Mouse (Mus musculus): ENCODE results near the gene Hspa2. TPM values are rescaled to one million over a fixed set of nuclear protein-coding genes. Genes with fewer than 3 reads are reported as not detected.
A peak's percentile ranks its signal among the peaks of the same experiment; 100 is the strongest.

Gene Hspa2
- total RNA-seq, 4 experiments from 2014 or later = 4.3 to 7.3 (median 4.8) TPM

GRCm38 (mm10) chr12:76377059-76377458 is 26.9 kb upstream of the Hspa2 start:
- DNase-seq (ENCODE audit: low spot score in 2 of 2) = no peak

- DNase-seq (ENCODE audit: low spot score in 2 of 2) = no peak
Observed at GRCm38 (mm10) chr12:76377726-76378125, 26.2 kb upstream of the Hspa2 start.

DNA sequence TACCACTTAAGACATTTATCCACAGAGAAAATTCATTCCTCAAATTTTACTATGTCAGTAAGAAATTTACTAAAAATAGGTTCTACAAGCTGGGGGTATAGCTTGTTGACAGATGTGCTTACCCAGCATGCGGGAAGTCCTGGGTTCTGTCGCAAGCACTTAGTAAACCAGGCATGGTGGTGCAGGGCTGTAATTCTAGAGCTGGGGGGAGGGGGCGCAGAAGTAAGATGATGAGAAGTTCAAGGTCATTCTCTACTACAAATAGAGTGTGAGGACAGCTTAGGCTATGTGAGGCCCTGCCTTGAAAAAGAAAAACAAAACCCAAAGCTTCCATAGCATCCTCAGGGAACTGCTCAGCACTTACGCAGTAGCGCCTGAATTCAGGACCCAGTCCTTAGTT is 25.4 kb upstream of the Hspa2 start:
- DNase-seq (ENCODE audit: low spot score in 2 of 2) = no peak

GRCm38 (mm10) chr12:76380151-76380550 is 23.8 kb upstream of the Hspa2 start:
- no peak for DNase-seq (ENCODE audit: low spot score in 2 of 2)

GRCm38 (mm10) chr12:76385342-76385741 is 18.6 kb upstream of the Hspa2 start:
- DNase-seq (ENCODE audit: low spot score in 2 of 2) = no peak

- DNase-seq (ENCODE audit: low spot score in 2 of 2) = no peak
Observed at GRCm38 (mm10) chr12:76388794-76389193, 15.2 kb upstream of the Hspa2 start.

GRCm38 (mm10) chr12:76391595-76392271 is 12.2 kb upstream of the Hspa2 start:
- DNase-seq (ENCODE audit: low spot score in 2 of 2) = no peak

GRCm38 (mm10) chr12:76392979-76393378 is 11.0 kb upstream of the Hspa2 start:
- DNase-seq (ENCODE audit: low spot score in 2 of 2) = no peak

GRCm38 (mm10) chr12:76397281-76397680 is 6.7 kb upstream of the Hspa2 start:
- no peak for DNase-seq (ENCODE audit: low spot score in 2 of 2)

- no peak for DNase-seq (ENCODE audit: low spot score in 2 of 2)
Observed at GRCm38 (mm10) chr12:76401674-76402073, 2.3 kb upstream of the Hspa2 start.

DNA sequence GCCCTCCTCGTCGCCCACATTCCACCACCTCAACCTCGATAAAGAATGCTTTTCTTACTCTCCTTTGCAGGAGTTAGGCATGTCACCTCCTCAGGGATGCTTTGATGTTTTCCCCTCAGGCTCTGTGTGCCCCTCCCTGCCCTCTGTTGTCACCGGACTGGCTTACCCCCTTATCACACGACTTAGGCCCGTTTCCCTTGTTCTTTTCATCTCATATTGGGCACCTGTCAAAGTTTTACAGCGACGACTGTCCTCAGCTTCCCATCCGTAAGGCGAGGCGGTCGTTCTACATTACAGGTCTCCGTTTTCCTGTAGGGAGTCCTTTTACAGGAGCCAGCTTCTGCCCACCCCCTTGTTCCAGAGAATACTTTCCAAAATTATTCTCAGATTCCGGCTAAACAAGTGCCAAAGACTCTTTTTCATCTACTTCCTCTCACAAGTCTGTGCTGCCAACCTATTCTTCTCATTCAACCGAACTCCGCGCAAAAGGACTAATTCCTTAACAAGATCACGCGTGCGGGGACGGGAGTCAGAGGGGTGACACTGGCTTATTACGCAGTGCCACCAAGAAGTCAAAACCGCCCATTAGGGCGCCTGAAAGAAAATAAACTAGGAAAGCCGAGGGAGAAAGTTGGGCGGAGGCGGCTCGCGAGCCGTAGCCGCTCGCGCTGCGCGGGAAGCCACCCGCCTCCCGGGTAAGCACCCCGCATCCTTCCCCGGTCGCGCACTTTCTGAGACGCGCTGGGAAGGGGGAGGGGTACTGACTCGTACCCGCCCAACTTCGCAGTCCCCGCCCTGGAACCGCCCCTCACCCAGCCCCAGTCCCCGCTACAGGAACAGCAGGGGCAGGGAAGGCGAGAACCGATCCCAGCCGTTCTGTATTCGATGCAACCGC is 738 bp upstream of the Hspa2 start:
- DNase-seq (ENCODE audit: low spot score in 2 of 2) = no peak

GRCm38 (mm10) chr12:76404836-76405182 is 833 bp downstream of the Hspa2 start:
- DNase-seq (ENCODE audit: low spot score in 2 of 2) = peak in 1 of 2 experiments; percentile 9

DNA sequence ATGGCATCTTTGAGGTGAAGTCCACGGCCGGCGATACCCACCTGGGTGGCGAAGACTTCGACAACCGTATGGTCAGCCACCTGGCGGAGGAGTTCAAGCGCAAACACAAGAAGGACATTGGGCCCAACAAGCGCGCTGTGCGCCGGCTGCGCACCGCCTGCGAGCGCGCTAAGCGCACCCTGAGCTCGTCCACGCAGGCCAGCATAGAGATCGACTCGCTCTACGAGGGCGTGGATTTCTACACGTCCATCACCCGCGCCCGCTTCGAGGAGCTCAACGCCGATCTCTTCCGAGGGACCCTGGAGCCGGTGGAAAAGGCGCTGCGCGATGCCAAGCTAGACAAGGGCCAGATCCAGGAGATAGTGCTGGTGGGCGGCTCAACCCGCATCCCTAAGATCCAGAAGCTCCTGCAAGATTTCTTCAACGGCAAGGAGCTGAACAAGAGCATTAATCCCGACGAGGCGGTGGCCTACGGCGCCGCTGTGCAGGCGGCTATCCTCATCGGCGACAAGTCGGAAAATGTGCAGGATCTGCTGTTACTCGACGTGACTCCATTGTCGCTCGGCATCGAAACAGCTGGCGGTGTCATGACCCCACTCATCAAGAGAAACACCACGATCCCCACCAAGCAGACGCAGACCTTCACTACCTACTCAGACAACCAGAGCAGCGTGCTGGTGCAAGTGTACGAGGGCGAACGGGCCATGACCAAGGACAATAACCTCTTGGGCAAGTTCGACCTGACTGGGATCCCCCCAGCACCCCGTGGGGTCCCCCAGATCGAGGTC is 1.4 kb downstream of the Hspa2 start:
- no peak for DNase-seq (ENCODE audit: low spot score in 2 of 2)

GRCm38 (mm10) chr12:76405971-76406370 is 2.0 kb downstream of the Hspa2 start:
- DNase-seq (ENCODE audit: low spot score in 2 of 2) = no peak

DNA sequence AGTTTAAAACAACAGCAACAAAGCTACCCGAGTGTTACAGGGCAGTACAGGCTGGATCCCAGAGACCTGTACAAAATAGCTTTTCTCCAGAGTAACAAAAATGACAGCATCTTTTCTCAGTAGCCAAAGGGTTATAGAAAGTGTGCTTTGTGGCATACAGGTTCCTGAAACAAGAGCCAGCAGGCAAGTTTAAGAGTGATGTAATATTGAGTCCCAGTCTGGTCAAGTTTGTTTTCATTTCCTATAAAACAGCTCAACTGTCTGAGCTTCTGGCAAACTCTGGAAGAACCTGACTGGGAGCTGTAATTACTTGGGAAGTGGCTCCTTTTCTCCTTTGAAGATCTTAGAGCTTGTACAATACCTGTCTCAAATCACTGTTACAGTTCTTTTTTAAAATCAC is 3.2 kb downstream of the Hspa2 start:
- DNase-seq (ENCODE audit: low spot score in 2 of 2) = no peak

- no peak for DNase-seq (ENCODE audit: low spot score in 2 of 2)
Observed at GRCm38 (mm10) chr12:76409166-76409565, 5.2 kb downstream of the Hspa2 start.

GRCm38 (mm10) chr12:76415383-76416010 is 11.5 kb downstream of the Hspa2 start:
- DNase-seq (ENCODE audit: low spot score in 2 of 2) = no peak

DNA sequence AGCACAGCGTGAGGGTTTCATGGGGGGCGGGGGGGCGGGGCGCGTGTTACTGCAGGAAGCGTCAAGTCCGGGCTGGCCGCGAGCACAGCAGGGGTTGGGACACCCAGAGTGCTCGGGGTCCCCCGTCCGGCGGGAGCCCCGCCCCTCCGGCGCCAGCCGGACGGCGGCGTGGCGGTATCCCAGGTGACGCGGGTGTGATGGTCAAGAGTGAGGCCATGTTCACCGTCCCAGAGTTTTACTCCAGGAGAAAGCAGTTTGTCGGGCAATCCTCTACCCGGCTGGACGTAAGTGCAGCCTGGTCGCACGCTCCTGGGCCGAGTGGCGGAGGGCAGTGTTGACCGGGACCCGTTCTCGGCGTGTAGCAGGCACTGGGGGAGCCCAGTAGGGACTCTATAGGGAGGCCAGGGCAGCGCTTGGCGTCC is 13.5 kb downstream of the Hspa2 start, which contains the start of gene Ppp1r36:
Gene Ppp1r36 (plus strand): TSS at position 106 of the 422 bp plus-strand sequence.
- DNase-seq (ENCODE audit: low spot score in 2 of 2) = no peak

GRCm38 (mm10) chr12:76418346-76418745 is 14.4 kb downstream of the Hspa2 start:
- DNase-seq (ENCODE audit: low spot score in 2 of 2) = no peak

DNA sequence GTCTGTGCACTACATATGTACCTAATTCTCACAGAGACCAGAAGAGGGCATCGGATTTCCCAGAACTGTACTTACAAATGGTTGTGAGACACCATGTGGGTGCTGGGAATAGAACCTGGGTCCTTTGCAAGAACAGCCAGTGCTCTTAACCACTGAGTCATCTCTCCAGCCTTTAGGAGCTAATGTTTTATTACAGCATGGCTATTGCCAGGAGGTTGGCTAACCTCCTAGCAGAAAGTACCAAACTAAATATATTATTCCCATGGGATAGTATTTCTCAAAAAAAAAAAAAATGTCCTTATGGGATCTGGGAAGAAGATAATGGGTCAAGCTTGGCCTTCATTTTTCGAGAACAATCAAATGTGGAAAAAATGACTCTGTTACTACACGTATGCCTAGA is 21.3 kb downstream of the Hspa2 start:
- no peak for DNase-seq (ENCODE audit: low spot score in 2 of 2)

GRCm38 (mm10) chr12:76427546-76427945 is 23.6 kb downstream of the Hspa2 start:
- no peak for DNase-seq (ENCODE audit: low spot score in 2 of 2)

Measured in gastrocnemius, adult 8-10 months (tissue).